Mouse (Mus musculus) liver, embryonic 12.5 days (tissue): ENCODE measurements around the gene Acvr1b. TPM values are rescaled to one million over a fixed set of nuclear protein-coding genes. Genes with fewer than 3 reads are reported as not detected.

Experiments used
- ATAC-seq: fragments of 200-750 bp; cut with Nextera tagmentation; 2 replicates; pipeline ENCODE4 v1.8.0; 2017; ENCODE audit warnings: moderate number of reproducible peaks, mild to moderate bottlenecking, moderate library complexity
- H3K27ac ChIP-seq: fragments of 300-500 bp; sonication (generic); 2 replicates; pipeline ENCODE4 v1.5.1; 2016; ENCODE audit warnings: mild to moderate bottlenecking
- H3K27me3 ChIP-seq: fragments of 300-500 bp; sonication (generic); replicated peaks from 2 replicates; pipeline ENCODE4 v1.6.1; 2016; ENCODE audit warnings: mild to moderate bottlenecking, moderate library complexity
- H3K36me3 ChIP-seq: fragments of 300-500 bp; sonication (generic); 2 replicates; pipeline ENCODE4 v1.6.1; 2016; ENCODE audit warnings: mild to moderate bottlenecking, moderate library complexity
- H3K4me1 ChIP-seq: fragments of 300-500 bp; sonication (generic); 2 replicates; pipeline ENCODE4 v1.6.1; 2016
- H3K4me2 ChIP-seq: fragments of 300-500 bp; sonication (generic); 2 replicates; pipeline ENCODE4 v1.6.1; 2016; ENCODE audit warnings: mild to moderate bottlenecking, moderate library complexity
- H3K4me3 ChIP-seq: fragments of 300-500 bp; sonication (generic); 2 replicates; pipeline ENCODE4 v1.5.1; 2016; ENCODE audit warnings: mild to moderate bottlenecking, moderate library complexity
- H3K9ac ChIP-seq: fragments of 300-500 bp; sonication (generic); 2 replicates; pipeline ENCODE4 v1.6.1; 2016; ENCODE audit warnings: mild to moderate bottlenecking, moderate library complexity
- H3K9me3 ChIP-seq: fragments of 300-500 bp; sonication (generic); replicated peaks from 2 replicates; pipeline ENCODE4 v1.6.1; 2016; ENCODE audit warnings: mild to moderate bottlenecking, moderate library complexity
- WGBS: fragments of 180-500 bp; shearing (Covaris S2); methylation state at CpG from one replicate; pipeline ENCODE4 v1.1.7; 2016; ENCODE audit not compliant: insufficient replicate concordance; 5-methylcytosine and 5-hydroxymethylcytosine counted together
- polyA plus RNA-seq: library from polyadenylated mRNA; unstranded; fragments of >200 nt; fragmentation: Nextera tagmentation; extraction: Ambion mirVana; gene quantifications from 2 replicates; pipeline ENCODE4 v1.2.1, GENCODE M21; 2016

The Acvr1b gene
- polyA plus RNA-seq, 1 experiment from 2014 or later: 2.2 TPM

DNA sequence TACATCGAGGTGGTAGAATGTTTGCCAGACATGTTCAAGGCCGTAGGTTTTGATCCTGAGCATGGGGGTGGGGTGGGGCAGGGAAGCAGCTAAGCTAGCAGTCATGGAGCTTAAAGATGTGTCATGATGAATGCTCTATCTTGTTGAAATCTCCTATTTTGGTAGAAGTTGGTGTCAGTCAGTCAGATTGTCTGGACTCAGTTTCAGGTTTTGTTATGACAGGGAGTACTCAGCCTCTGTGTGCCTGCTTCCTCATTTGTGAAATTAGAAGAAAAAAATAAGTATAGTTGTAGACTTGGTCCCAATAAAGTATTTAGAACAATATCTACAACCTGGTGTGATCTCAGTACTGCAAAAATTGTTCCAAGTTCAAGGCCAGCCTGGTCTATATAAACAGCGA, 35.2 kb upstream of the Acvr1b start:
- Histone ChIP-seq H3K9ac (no peak overlapping the region), H3K36me3 (no peaks in the 10 kb centered on the region), H3K27ac (no peak overlapping the region), H3K4me3 (no peak overlapping the region), H3K4me1 (peaks cover 55% of the 10 kb centered on the region), H3K27me3 (peaks cover 68% of the 10 kb centered on the region), H3K9me3 (no peaks in the 10 kb centered on the region), H3K4me2 (no peak overlapping the region)
- ATAC-seq: no peak
- WGBS: 56% methylated on average over 3 of the region's 3 CpGs

DNA sequence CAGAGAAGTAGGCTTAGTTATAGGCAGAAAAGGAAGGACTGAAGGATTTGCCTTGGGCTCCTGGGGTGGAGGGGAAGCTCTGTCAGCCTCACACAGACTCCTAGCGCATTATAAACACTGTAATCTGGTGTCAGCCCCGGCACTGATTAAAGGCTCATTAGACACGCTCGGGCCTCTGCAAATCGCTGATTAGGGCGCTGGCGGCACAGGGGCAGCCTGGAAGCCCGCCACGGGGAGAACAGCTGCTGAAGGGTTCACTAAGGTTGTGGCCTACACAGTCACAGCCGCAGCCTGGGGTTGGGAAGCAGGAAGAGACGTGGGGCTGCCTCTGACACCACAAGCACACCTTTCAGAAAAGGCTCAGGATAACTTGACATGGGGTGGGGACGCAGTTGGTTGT, 34.0 kb upstream of the Acvr1b start:
- Histone ChIP-seq H3K36me3 (no peaks in the 10 kb centered on the region), H3K27me3 (peaks cover 59% of the 10 kb centered on the region), H3K4me2 (no peak overlapping the region), H3K27ac (no peak overlapping the region), H3K4me1 (peaks cover 53% of the 10 kb centered on the region), H3K9me3 (no peaks in the 10 kb centered on the region), H3K9ac (no peak overlapping the region), H3K4me3 (no peak overlapping the region)
- ATAC-seq: peak; percentile 55
- WGBS: 8% methylated on average over 12 of the region's 12 CpGs

- no peaks in the 10 kb centered on the region for H3K36me3 ChIP-seq
- ATAC-seq: no peak
- H3K4me3 ChIP-seq: no peak overlapping the region
- H3K9ac ChIP-seq: no peak overlapping the region
- H3K27ac ChIP-seq: no peak overlapping the region
- peaks cover 60% of the 10 kb centered on the region for H3K4me1 ChIP-seq
- 34% methylated on average over 6 of the region's 6 CpGs for WGBS
- peaks cover 52% of the 10 kb centered on the region for H3K27me3 ChIP-seq
- no peaks in the 10 kb centered on the region for H3K9me3 ChIP-seq
- peak overlapping the region; percentile 38; the same call in 1 of the 2 replicates for H3K4me2 ChIP-seq
These were observed 33.3 kb upstream of the Acvr1b start for GRCm38 (mm10) chr15:101140587-101140986.

DNA sequence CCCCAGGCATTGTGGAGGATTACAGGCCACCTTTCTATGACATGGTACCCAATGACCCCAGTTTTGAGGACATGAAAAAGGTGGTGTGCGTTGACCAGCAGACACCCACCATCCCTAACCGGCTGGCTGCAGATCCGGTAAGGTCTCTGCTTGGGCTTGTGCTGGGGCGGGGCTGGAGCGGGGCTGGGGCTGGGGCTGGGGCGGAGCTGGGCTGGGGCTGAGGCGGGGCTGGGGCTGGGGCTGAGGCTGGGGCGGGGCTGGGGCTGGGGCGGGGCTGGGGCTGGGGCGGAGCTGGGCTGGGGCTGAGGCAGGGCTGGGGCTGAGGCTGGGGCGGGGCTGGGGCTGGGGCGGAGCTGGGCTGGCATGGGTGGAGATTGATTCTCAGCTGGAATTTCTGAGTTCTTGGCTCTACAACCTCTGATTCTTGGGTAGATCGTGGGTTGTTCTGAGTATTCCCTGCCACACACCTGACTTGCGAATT, 32.8 kb upstream of the Acvr1b start:
- Histone ChIP-seq H3K4me1 (peaks cover 65% of the 10 kb centered on the region), H3K4me2 (peak overlapping the region; percentile 38; the same call in 1 of the 2 replicates)
- 1% methylated on average over 11 of the region's 14 CpGs for WGBS

DNA sequence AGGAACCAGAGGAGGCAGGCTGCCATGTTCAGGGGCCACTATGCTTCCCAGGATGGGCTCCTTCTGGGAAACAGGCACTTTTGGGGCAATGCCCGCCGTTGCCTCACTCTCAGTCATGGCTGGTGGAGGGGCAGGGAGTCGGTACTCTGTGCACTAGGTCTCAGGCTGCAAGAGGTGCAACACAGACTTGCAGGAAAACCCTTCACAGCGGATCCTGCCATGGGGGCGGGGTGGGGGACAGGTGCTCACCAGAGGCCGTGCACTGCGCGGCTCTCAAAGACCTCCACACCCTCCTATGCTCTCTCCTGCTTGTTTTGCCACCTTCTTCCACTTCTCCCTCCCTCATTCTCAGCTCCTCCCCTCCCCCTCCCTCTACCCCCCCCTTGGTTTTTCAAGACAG, 31.2 kb upstream of the Acvr1b start:
- no peak for ATAC-seq
- no peak overlapping the region for H3K9ac ChIP-seq
- peaks cover 50% of the 10 kb centered on the region for H3K27me3 ChIP-seq
- H3K36me3 ChIP-seq: no peaks in the 10 kb centered on the region
- H3K9me3 ChIP-seq: no peaks in the 10 kb centered on the region
- 55% methylated on average over 8 of the region's 8 CpGs for WGBS
- peaks cover 77% of the 10 kb centered on the region for H3K4me1 ChIP-seq
- no peak overlapping the region for H3K4me2 ChIP-seq
- H3K4me3 ChIP-seq: no peak overlapping the region
- H3K27ac ChIP-seq: no peak overlapping the region

More for the DNA sequence above, 32.8 kb upstream of the Acvr1b start:
- Histone ChIP-seq H3K36me3 (no peaks in the 10 kb centered on the region), H3K9me3 (no peaks in the 10 kb centered on the region), H3K27me3 (peaks cover 50% of the 10 kb centered on the region), H3K9ac (no peak overlapping the region), H3K27ac (no peak overlapping the region), H3K4me3 (no peak overlapping the region)
- peak; percentile 79 for ATAC-seq

GRCm38 (mm10) chr15:101143494-101143893, 30.4 kb upstream of the Acvr1b start:
- Histone ChIP-seq H3K27me3 (peaks cover 42% of the 10 kb centered on the region), H3K4me3 (no peak overlapping the region), H3K36me3 (no peaks in the 10 kb centered on the region), H3K4me2 (no peak overlapping the region), H3K9me3 (no peaks in the 10 kb centered on the region), H3K9ac (no peak overlapping the region), H3K4me1 (peaks cover 79% of the 10 kb centered on the region), H3K27ac (no peak overlapping the region)
- WGBS: 59% methylated on average over 8 of the region's 8 CpGs
- no peak for ATAC-seq

GRCm38 (mm10) chr15:101144176-101144575, 29.7 kb upstream of the Acvr1b start:
- peaks cover 80% of the 10 kb centered on the region for H3K4me1 ChIP-seq

GRCm38 (mm10) chr15:101144779-101145178, 29.1 kb upstream of the Acvr1b start:
- Histone ChIP-seq H3K36me3 (no peaks in the 10 kb centered on the region), H3K27ac (no peak overlapping the region), H3K4me3 (no peak overlapping the region), H3K4me1 (peaks cover 74% of the 10 kb centered on the region), H3K9me3 (no peaks in the 10 kb centered on the region), H3K4me2 (peak overlapping the region; percentile 52; the same call in 1 of the 2 replicates), H3K9ac (no peak overlapping the region), H3K27me3 (peaks cover 32% of the 10 kb centered on the region)
- no peak for ATAC-seq
- 66% methylated on average over 8 of the region's 8 CpGs for WGBS

More at GRCm38 (mm10) chr15:101144176-101144575, 29.7 kb upstream of the Acvr1b start:
- H3K27ac ChIP-seq: no peak overlapping the region
- H3K4me2 ChIP-seq: no peak overlapping the region
- H3K9ac ChIP-seq: no peak overlapping the region
- H3K36me3 ChIP-seq: no peaks in the 10 kb centered on the region
- H3K4me3 ChIP-seq: no peak overlapping the region
- ATAC-seq: no peak
- H3K9me3 ChIP-seq: no peaks in the 10 kb centered on the region
- WGBS: 72% methylated on average over 5 of the region's 5 CpGs
- H3K27me3 ChIP-seq: peaks cover 35% of the 10 kb centered on the region

GRCm38 (mm10) chr15:101145424-101146099, 28.3 kb upstream of the Acvr1b start:
- Histone ChIP-seq H3K27me3 (peaks cover 30% of the 10 kb centered on the region), H3K4me3 (peak overlapping the region; percentile 12; the same call in 1 of the 2 replicates), H3K4me1 (peaks cover 66% of the 10 kb centered on the region), H3K36me3 (no peaks in the 10 kb centered on the region), H3K9ac (no peak overlapping the region), H3K4me2 (peak overlapping the region; percentile 52), H3K9me3 (no peaks in the 10 kb centered on the region), H3K27ac (peak overlapping the region; percentile 24; the same call in 1 of the 2 replicates)
- peak; percentile 89 for ATAC-seq
- WGBS: 5% methylated on average over 19 of the region's 19 CpGs

- Histone ChIP-seq H3K27me3 (peaks cover 26% of the 10 kb centered on the region), H3K9me3 (no peaks in the 10 kb centered on the region), H3K4me3 (no peak overlapping the region), H3K36me3 (no peaks in the 10 kb centered on the region), H3K9ac (no peak overlapping the region), H3K4me1 (peaks cover 58% of the 10 kb centered on the region), H3K27ac (peak overlapping the region; percentile 24; the same call in 1 of the 2 replicates), H3K4me2 (peak overlapping the region; percentile 52)
- 25% methylated on average over 15 of the region's 15 CpGs for WGBS
- ATAC-seq: no peak
These were observed 27.5 kb upstream of the Acvr1b start for GRCm38 (mm10) chr15:101146100-101146965.

- Histone ChIP-seq H3K4me1 (peaks cover 58% of the 10 kb centered on the region), H3K9ac (no peak overlapping the region), H3K27me3 (peaks cover 26% of the 10 kb centered on the region), H3K4me2 (peak overlapping the region; percentile 46), H3K4me3 (no peak overlapping the region), H3K36me3 (no peaks in the 10 kb centered on the region), H3K9me3 (no peaks in the 10 kb centered on the region), H3K27ac (no peak overlapping the region)
- ATAC-seq: no peak
- 10% methylated on average over 16 of the region's 16 CpGs for WGBS
These were observed 26.6 kb upstream of the Acvr1b start for GRCm38 (mm10) chr15:101147115-101147909.
